Mouse (Mus musculus): ENCODE data around the gene Nlgn2.

DNA sequence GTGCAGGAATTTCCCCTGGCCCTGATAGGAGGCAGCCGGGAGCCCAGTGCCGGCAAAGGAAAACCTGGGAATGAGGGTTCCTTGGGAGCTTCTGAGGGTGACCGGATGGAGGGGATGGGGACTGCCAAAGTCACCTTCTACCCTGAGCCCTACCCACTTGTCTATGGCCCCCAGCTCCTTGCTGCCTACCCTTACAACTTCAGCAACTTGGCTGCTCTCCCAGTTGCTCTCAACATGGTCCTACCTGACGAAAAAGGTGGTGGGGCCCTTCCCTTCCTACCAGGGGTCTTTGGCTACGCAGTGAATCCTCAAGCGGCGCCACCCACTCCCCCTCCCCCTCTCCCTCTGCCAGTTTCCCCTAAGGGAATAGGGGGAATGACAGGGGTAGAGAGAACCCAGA is 58.6 kb downstream of the Nlgn2 start:
- TF ChIP-seq CTCF (IDR thresholded peaks at IDR 0.05; ENCODE audit: control insufficient read depth, insufficient read depth, low read length) (no peak), POLR2A (IDR thresholded peaks at IDR 0.05; ENCODE audit: borderline replicate concordance, control insufficient read depth, low read depth, low read length) (no peak)

Data from bone marrow, adult 2 months (tissue).